10 mouse cellular contexts compared by ENCODE assay signal in genomic region chr11:31396638-31397417, GRCm38 (mm10).
"Had no signal": no experiment of that assay in that cellular context is flagged by ENCODE, and none has a peak within 500 bp of the region (broad histone marks: within the 10 kb centered on the region; RNA-seq: fewer than 3 reads in every experiment).

No protein-coding gene starts in this region.

- ATAC-seq: liver, postnatal 0 days; midbrain, embryonic 13.5 days had no signal

- H3K27ac ChIP-seq: left cerebral cortex, adult 2 months; liver, embryonic 13.5 days; midbrain, embryonic 13.5 days had no signal

- H3K9ac ChIP-seq: liver, embryonic 13.5 days; liver, postnatal 0 days; midbrain, embryonic 13.5 days had no signal

- H3K27me3 ChIP-seq: liver, embryonic 13.5 days; midbrain, embryonic 13.5 days had no signal

- DNase-seq: kidney, postnatal 25 days; liver; liver, embryonic 13.5 days; liver, postnatal 0 days; lung, postnatal 36 days; right cerebral cortex, postnatal 14 days; thymus, adult 18-20 months; thymus, postnatal 14 days had no signal

- H3K36me3 ChIP-seq: liver, embryonic 13.5 days; midbrain, embryonic 13.5 days had no signal

- H3K9me3 ChIP-seq: liver, embryonic 13.5 days; midbrain, embryonic 13.5 days had no signal

- H3K4me3 ChIP-seq: left cerebral cortex, adult 2 months; liver, embryonic 13.5 days; midbrain, embryonic 13.5 days had no signal

- H3K4me1 ChIP-seq: liver, embryonic 13.5 days; midbrain, embryonic 13.5 days had no signal
